ENCODE assay signal across 39 mouse cellular contexts in genomic region chr9:109130076-109130475, GRCm38 (mm10). TPM values are rescaled to one million over a fixed set of nuclear protein-coding genes. Genes with fewer than 3 reads are reported as not detected.
"Had no signal": no experiment of that assay in that cellular context is flagged by ENCODE, and none has a peak within 500 bp of the region (broad histone marks: within the 10 kb centered on the region; RNA-seq: fewer than 3 reads in every experiment).

No protein-coding gene starts in this region.

- H3K36me3 ChIP-seq: embryonic facial prominence, embryonic 10.5 days; embryonic facial prominence, embryonic 12.5 days; embryonic facial prominence, embryonic 13.5 days; embryonic facial prominence, embryonic 15.5 days; forebrain, embryonic 10.5 days; forebrain, embryonic 12.5 days; forebrain, embryonic 15.5 days had no signal

- H3K27me3 ChIP-seq: embryonic facial prominence, embryonic 12.5 days; embryonic facial prominence, embryonic 13.5 days; embryonic facial prominence, embryonic 15.5 days; forebrain, embryonic 12.5 days; forebrain, embryonic 13.5 days; forebrain, embryonic 15.5 days had no signal

- H3K4me2 ChIP-seq: embryonic facial prominence, embryonic 12.5 days; embryonic facial prominence, embryonic 13.5 days; embryonic facial prominence, embryonic 15.5 days; forebrain, embryonic 12.5 days; forebrain, embryonic 13.5 days; forebrain, embryonic 15.5 days had no signal

- H3K27ac ChIP-seq: embryonic facial prominence, embryonic 10.5 days; embryonic facial prominence, embryonic 12.5 days; embryonic facial prominence, embryonic 13.5 days; embryonic facial prominence, embryonic 15.5 days; forebrain, embryonic 10.5 days; forebrain, embryonic 12.5 days; forebrain, embryonic 13.5 days; forebrain, embryonic 15.5 days; gastrocnemius, adult 2 months; heart, adult 2 months had no signal

- ATAC-seq: forebrain, embryonic 13.5 days; forebrain, embryonic 14.5 days; forebrain, embryonic 15.5 days; forebrain, embryonic 16.5 days; forebrain, postnatal 0 days had no signal

- DNase-seq: cerebellum, adult 8-10 months; cerebellum, adult 9-10 months; cerebellum, adult 9-11 months; cerebellum, postnatal 10 days; cerebellum, postnatal 14 days; cerebellum, postnatal 25 days; cerebellum, postnatal 36 days; embryo, embryonic 11 days; forebrain, postnatal 0 days; gastrocnemius, adult 2 months; gastrocnemius, postnatal 10 days; gastrocnemius, postnatal 14 days; gastrocnemius, postnatal 25 days; gastrocnemius, postnatal 36 days; heart, adult 18-20 months; heart, adult 2 months had no signal

- H3K4me1 ChIP-seq: embryonic facial prominence, embryonic 10.5 days; embryonic facial prominence, embryonic 12.5 days; embryonic facial prominence, embryonic 13.5 days; embryonic facial prominence, embryonic 15.5 days; forebrain, embryonic 10.5 days; forebrain, embryonic 12.5 days; forebrain, embryonic 13.5 days; forebrain, embryonic 15.5 days had no signal

- H3K9me3 ChIP-seq: embryonic facial prominence, embryonic 10.5 days; embryonic facial prominence, embryonic 12.5 days; embryonic facial prominence, embryonic 13.5 days; embryonic facial prominence, embryonic 15.5 days; forebrain, embryonic 10.5 days; forebrain, embryonic 12.5 days; forebrain, embryonic 13.5 days; forebrain, embryonic 15.5 days had no signal

- H3K4me3 ChIP-seq: embryonic facial prominence, embryonic 10.5 days; embryonic facial prominence, embryonic 12.5 days; embryonic facial prominence, embryonic 13.5 days; embryonic facial prominence, embryonic 15.5 days; erythroblast, embryonic 14.5 days; forebrain, embryonic 10.5 days; forebrain, embryonic 12.5 days; forebrain, embryonic 13.5 days; forebrain, embryonic 15.5 days; gastrocnemius, adult 2 months; heart, adult 2 months had no signal

- H3K9ac ChIP-seq: embryonic facial prominence, embryonic 12.5 days; embryonic facial prominence, embryonic 13.5 days; embryonic facial prominence, embryonic 15.5 days; forebrain, embryonic 12.5 days; forebrain, embryonic 13.5 days; forebrain, embryonic 15.5 days; forebrain, postnatal 0 days had no signal

RNA-seq across cellular contexts. Expression of gene Fbxw21, which starts 31.8 kb away (rescaled TPM):
- total RNA-seq: common myeloid progenitor, adult 5-6 weeks; forebrain, postnatal 0 days; gastrocnemius, adult 18-20 months; gastrocnemius, adult 2 months; gastrocnemius, adult 8-10 months; gastrocnemius, postnatal 10 days; gastrocnemius, postnatal 14 days; gastrocnemius, postnatal 25 days; gastrocnemius, postnatal 36 days; gastrocnemius, postnatal 4 days; granulocyte monocyte progenitor cell, adult 5-6 weeks; heart, adult 18-20 months; heart, adult 2 months; heart, adult 8-10 months had no signal
- polyA plus RNA-seq: cortical plate, adult 2 months; embryonic facial prominence, embryonic 10.5 days; embryonic facial prominence, embryonic 11.5 days; embryonic facial prominence, embryonic 12.5 days; embryonic facial prominence, embryonic 13.5 days; embryonic facial prominence, embryonic 14.5 days; embryonic facial prominence, embryonic 15.5 days; erythroblast, embryonic 14.5 days; forebrain, embryonic 10.5 days; forebrain, embryonic 11.5 days; forebrain, embryonic 12.5 days; forebrain, embryonic 13.5 days; forebrain, embryonic 14.5 days; forebrain, embryonic 15.5 days; forebrain, embryonic 16.5 days; forebrain, postnatal 0 days; frontal cortex, adult 2 months; gonadal fat pad, adult 2 months; heart, adult 2 months had no signal

RNA-seq across cellular contexts. Expression of gene Plxnb1, which starts 34.9 kb away (rescaled TPM):
- total RNA-seq: granulocyte monocyte progenitor cell, adult 5-6 weeks had no signal
